Mouse (Mus musculus) MEL (cell line): Measurements from ENCODE around the gene Gm7075. TPM values are rescaled to one million over a fixed set of nuclear protein-coding genes. Genes with fewer than 3 reads are reported as not detected.

Experiments
- DNase-seq: peaks from one replicate; pipeline ENCODE4 v3.0.0; 2011; ENCODE audit warnings: low read depth, low spot score
- H3K27ac ChIP-seq: 2 replicates; pipeline ENCODE4 v1.5.1; 2012; ENCODE audit warnings: low read depth, mild to moderate bottlenecking, control low read depth, low read length, moderate library complexity; ENCODE audit not compliant: control insufficient read depth
- H3K27me3 ChIP-seq, 2 experiments: fragments of 150-350 bp in 1 of 2; sonication (generic) in 1 of 2; 2 replicates each; pipeline ENCODE4 v1.6.1; 2012; ENCODE audit warnings: low read length in 2 of 2, mild to moderate bottlenecking in 2 of 2, improper control_type of control experiment in 1 of 2, moderate library complexity in 1 of 2; ENCODE audit not compliant: insufficient read depth in 2 of 2, control insufficient read depth in 1 of 2
- H3K36me3 ChIP-seq, 2 experiments: 2 replicates each; pipeline ENCODE4 v1.6.1; 2012 to 2014; ENCODE audit warnings: low read length in 2 of 2, improper control_type of control experiment in 1 of 2, inconsistent platforms in 1 of 2, mild to moderate bottlenecking in 1 of 2; ENCODE audit not compliant: insufficient read depth in 2 of 2, control insufficient read depth in 1 of 2
- H3K4me1 ChIP-seq, 2 experiments: fragments of 150-350 bp in 1 of 2; sonication (generic) in 1 of 2; 2 replicates each; pipeline ENCODE4 v1.6.1; 2012; ENCODE audit warnings: low read length in 2 of 2, improper control_type of control experiment in 1 of 2, mild to moderate bottlenecking in 1 of 2; ENCODE audit not compliant: insufficient read depth in 2 of 2, control insufficient read depth in 1 of 2
- H3K4me3 ChIP-seq, 2 experiments: fragments of 150-350 bp in 1 of 2; sonication (generic) in 1 of 2; 2 replicates each; pipeline ENCODE4 v1.5.1; 2012; ENCODE audit warnings: low read depth in 2 of 2, low read length in 2 of 2, mild to moderate bottlenecking in 2 of 2, moderate library complexity in 2 of 2, control low read depth in 1 of 2, improper control_type of control experiment in 1 of 2; ENCODE audit not compliant: control insufficient read depth in 1 of 2, insufficient read depth in 1 of 2
- H3K79me2 ChIP-seq: 2 replicates; pipeline ENCODE4 v1.6.1; 2012; ENCODE audit warnings: mild to moderate bottlenecking, low read length, moderate library complexity; ENCODE audit not compliant: control insufficient read depth, poor library complexity, insufficient read depth
- H3K9ac ChIP-seq: 2 replicates; pipeline ENCODE4 v1.6.1; 2012; ENCODE audit warnings: low read depth, mild to moderate bottlenecking, control low read depth, low read length, moderate library complexity; ENCODE audit not compliant: control insufficient read depth, poor library complexity, severe bottlenecking
- H3K9me3 ChIP-seq: fragments of 150-350 bp; sonication (generic); replicated peaks from 2 replicates; pipeline ENCODE4 v1.6.1; 2012; ENCODE audit warnings: mild to moderate bottlenecking, low read length, improper control_type of control experiment, moderate library complexity; ENCODE audit not compliant: insufficient read depth
- EP300 ChIP-seq, 2 experiments: IDR thresholded peaks; 2 replicates each; pipeline ENCODE4 v1.6.1; 2011; ENCODE audit warnings: improper control_type of control experiment in 2 of 2, low read length in 2 of 2, low read depth in 1 of 2, mild to moderate bottlenecking in 1 of 2
- ETS1 ChIP-seq: IDR thresholded peaks from 2 replicates; pipeline ENCODE4 v1.6.1; 2012; ENCODE audit warnings: low read depth, mild to moderate bottlenecking, inconsistent platforms, low read length, improper control_type of control experiment, moderate library complexity
- HCFC1 ChIP-seq: IDR thresholded peaks from 2 replicates; pipeline ENCODE4 v1.6.1; 2012; ENCODE audit warnings: low read depth, mild to moderate bottlenecking, inconsistent platforms, low read length, improper control_type of control experiment, moderate library complexity
- KAT2A ChIP-seq: conservative IDR thresholded peaks from 2 replicates; pipeline ENCODE4 v1.6.1; 2012; ENCODE audit warnings: low read depth, low read length, improper control_type of control experiment, inconsistent platforms
- MAZ ChIP-seq: IDR thresholded peaks from 2 replicates; pipeline ENCODE4 v1.6.1; 2012; ENCODE audit warnings: low read depth, mild to moderate bottlenecking, inconsistent platforms, low read length, improper control_type of control experiment
- MYC ChIP-seq: IDR thresholded peaks from 2 replicates; pipeline ENCODE4 v1.6.1; 2011; ENCODE audit warnings: low read depth, mild to moderate bottlenecking, low read length, improper control_type of control experiment, moderate library complexity
- RCOR1 ChIP-seq: IDR thresholded peaks from 2 replicates; pipeline ENCODE4 v1.6.1; 2012; ENCODE audit warnings: low read depth, mild to moderate bottlenecking, inconsistent platforms, low read length, improper control_type of control experiment
- SIN3A ChIP-seq: IDR thresholded peaks from 2 replicates; pipeline ENCODE4 v1.6.1; 2012; ENCODE audit warnings: low read length, improper control_type of control experiment, inconsistent platforms
- SMC3 ChIP-seq: IDR thresholded peaks from 2 replicates; pipeline ENCODE4 v1.6.1; 2011; ENCODE audit warnings: low read depth, low read length, improper control_type of control experiment
- TBP ChIP-seq: IDR thresholded peaks from 2 replicates; pipeline ENCODE4 v1.8.0; 2011; ENCODE audit warnings: low read depth, low read length, improper control_type of control experiment
- UBTF ChIP-seq: IDR thresholded peaks from 2 replicates; pipeline ENCODE4 v1.6.1; 2012; ENCODE audit warnings: low read depth, mild to moderate bottlenecking, inconsistent platforms, low read length, improper control_type of control experiment, moderate library complexity, borderline replicate concordance; ENCODE audit not compliant: insufficient read depth
- USF2 ChIP-seq, 2 experiments: IDR thresholded peaks; 2 replicates each; pipeline ENCODE4 v1.6.1; 2011 to 2012; ENCODE audit warnings: improper control_type of control experiment in 2 of 2, low read length in 2 of 2, borderline replicate concordance in 1 of 2, inconsistent platforms in 1 of 2, low read depth in 1 of 2, mild to moderate bottlenecking in 1 of 2; ENCODE audit not compliant: insufficient read depth in 1 of 2
- ZC3H11A ChIP-seq: IDR thresholded peaks from 2 replicates; pipeline ENCODE4 v1.6.1; 2012; ENCODE audit warnings: low read depth, mild to moderate bottlenecking, inconsistent platforms, low read length, improper control_type of control experiment
- ZMIZ1 ChIP-seq: IDR thresholded peaks from 2 replicates; pipeline ENCODE4 v1.6.1; 2012; ENCODE audit warnings: low read depth, mild to moderate bottlenecking, inconsistent platforms, low read length, improper control_type of control experiment, moderate library complexity
- ZNF384 ChIP-seq: IDR thresholded peaks from 2 replicates; pipeline ENCODE4 v1.6.1; 2012; ENCODE audit warnings: low read depth, mild to moderate bottlenecking, inconsistent platforms, low read length, improper control_type of control experiment
- polyA plus RNA-seq, 2 experiments: library from polyadenylated mRNA; stranded (reverse) in 1 of 2; unstranded in 1 of 2; fragments of >175 nt in 1 of 2; fragments of >200 nt in 1 of 2; gene quantifications; 2 replicates each; pipeline versions ENCODE4 v1.2.1 to v1.2.4; 2012; ENCODE audit warnings: low replicate concordance in 2 of 2, low read depth in 1 of 2; ENCODE audit not compliant: insufficient read length in 2 of 2, insufficient read depth in 1 of 2, missing spikeins in 1 of 2
- total RNA-seq: library from RNA; depleted of rRNA; stranded (reverse); fragments of 300-350 nt; gene quantifications from 2 replicates; pipeline ENCODE4 v1.2.3, GENCODE M21; 2012

The Gm7075 gene
- total and polyA plus RNA-seq, 3 experiments: not detected

DNA sequence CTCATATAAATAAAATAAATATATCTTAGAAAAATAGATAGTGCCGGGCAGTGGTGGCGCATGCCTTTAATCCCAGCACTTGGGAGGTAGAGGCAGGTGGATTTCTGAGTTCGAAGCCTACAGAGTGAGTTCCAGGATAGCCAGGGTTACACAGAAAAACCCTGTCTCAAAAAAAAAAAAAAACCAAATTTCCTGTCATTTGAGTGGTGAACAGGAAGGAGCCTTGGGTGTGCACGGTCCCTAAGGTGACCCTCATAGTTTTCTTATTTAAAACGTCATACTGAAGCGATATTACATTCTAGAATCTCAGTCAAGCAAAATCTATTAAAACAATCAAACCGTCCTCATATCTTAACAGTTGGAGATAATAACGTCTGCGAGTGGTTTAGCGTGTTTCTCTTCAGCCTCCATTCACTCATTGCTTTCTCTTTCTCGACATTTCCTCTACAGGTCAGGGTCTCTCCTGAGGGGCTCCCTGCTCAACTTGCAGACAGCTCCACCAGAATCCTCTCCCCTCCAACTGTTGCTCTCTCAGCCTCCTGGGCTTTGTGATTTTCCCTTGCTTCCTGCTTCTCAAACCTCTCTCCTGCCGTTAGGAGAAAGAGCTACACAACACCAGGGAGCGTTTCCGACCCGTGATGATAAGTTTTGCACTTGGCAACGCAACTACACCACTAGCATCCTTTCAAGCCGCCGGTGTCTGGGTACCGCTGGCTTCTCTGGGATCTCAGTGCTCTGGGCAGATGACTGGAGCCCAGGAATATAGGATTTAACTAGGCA is 6.8 kb upstream of the Gm7075 start:
- Histone ChIP-seq H3K9ac (peak overlapping the region; percentile 44), H3K79me2 (no peaks in the 10 kb centered on the region; the same call in 1 of the 2 replicates), H3K36me3 (peaks cover 0 to 24% of the 10 kb centered on the region in 2 experiments; a peak in 2 of 4 replicates), H3K27ac (no peak overlapping the region), H3K9me3 (no peaks in the 10 kb centered on the region), H3K27me3 (no peaks in the 10 kb centered on the region), H3K4me1 (peaks cover 16 to 21% of the 10 kb centered on the region in 2 experiments), H3K4me3 (peak overlapping the region; percentile 39 to 73)
- peak; percentile 75 for DNase-seq
- no peak for TF ChIP-seq MYC
- 0 out of 2 replicates have a peak, but pooled peaks have one; percentile 41 for TF ChIP-seq UBTF
- no peak for TF ChIP-seq MAZ
- TF ChIP-seq RCOR1: peak; percentile 52
- TF ChIP-seq SIN3A: 0 out of 2 replicates have a peak, but pooled peaks have one; percentile 1
- TF ChIP-seq EP300 (IDR thresholded peaks at IDR 0.05; ENCODE audit: low read depth in 1 of 2, low read length in 2 of 2): no peak
- no peak for TF ChIP-seq ETS1
- TF ChIP-seq ZNF384: peak; percentile 73; the same call in 1 of the 2 replicates
- TF ChIP-seq USF2 (IDR thresholded peaks at IDR 0.05; ENCODE audit: borderline replicate concordance in 1 of 2, insufficient read depth in 1 of 2, low read depth in 1 of 2, low read length in 2 of 2): no peak
- TF ChIP-seq HCFC1: 0 out of 2 replicates have a peak, but pooled peaks have one; percentile 30

GRCm38 (mm10) chr10:63427146-63427545 is 5.6 kb upstream of the Gm7075 start:
- DNase-seq: no peak
- no peak overlapping the region for H3K4me3 ChIP-seq
- peaks cover 7 to 12% of the 10 kb centered on the region in 2 experiments for H3K4me1 ChIP-seq
- no peaks in the 10 kb centered on the region for H3K27me3 ChIP-seq
- no peaks in the 10 kb centered on the region; the same call in 1 of the 2 replicates for H3K79me2 ChIP-seq
- TF ChIP-seq KAT2A: no peak
- TF ChIP-seq MYC: no peak
- TF ChIP-seq SMC3: no peak
- TF ChIP-seq ZMIZ1: no peak
- TF ChIP-seq ZC3H11A: no peak
- TF ChIP-seq TBP: no peak
- peaks cover 0 to 15% of the 10 kb centered on the region in 2 experiments; a peak in 2 of 4 replicates for H3K36me3 ChIP-seq
- no peak overlapping the region for H3K27ac ChIP-seq
- no peaks in the 10 kb centered on the region for H3K9me3 ChIP-seq
- H3K9ac ChIP-seq: no peak overlapping the region
